Mouse (Mus musculus) bone marrow macrophage, adult 2 months (primary cell): ENCODE measurements around the gene Palm3.

Experiments
- CTCF ChIP-seq: IDR thresholded peaks from 2 replicates; pipeline ENCODE4 v1.5.1; 2012; ENCODE audit warnings: low read depth, mild to moderate bottlenecking, low read length, moderate library complexity
- POLR2A ChIP-seq: IDR thresholded peaks from 2 replicates; pipeline ENCODE4 v1.6.1; 2012; ENCODE audit warnings: mild to moderate bottlenecking, low read depth, low read length, borderline replicate concordance

DNA sequence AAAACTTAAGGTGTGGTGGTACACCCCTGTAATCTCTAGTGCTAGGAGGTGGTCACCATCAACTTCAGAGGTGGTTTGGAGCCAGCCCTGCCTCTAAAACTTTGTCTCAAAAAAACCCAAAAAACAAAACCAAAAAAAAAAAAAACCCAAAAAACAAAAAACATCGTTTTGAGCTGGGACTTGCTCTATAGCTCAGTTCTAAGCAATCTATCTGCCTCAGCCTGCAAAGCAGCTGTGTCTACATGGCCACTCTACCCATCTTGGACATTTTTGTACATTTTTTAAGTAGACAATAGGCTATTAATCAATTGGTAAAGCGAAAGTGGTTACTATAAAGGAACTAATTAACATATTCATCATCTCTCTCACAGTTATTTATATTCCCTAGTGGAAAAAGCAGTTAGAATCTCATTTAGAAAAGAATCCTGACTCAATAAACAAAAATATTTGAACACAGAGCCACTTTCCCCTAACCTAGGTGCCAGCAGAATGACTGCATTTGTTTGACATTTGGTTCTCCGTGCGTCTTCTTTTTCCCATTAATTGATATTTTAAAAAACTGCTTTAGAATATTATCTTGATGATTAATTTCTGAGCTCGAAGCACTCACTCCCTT lies 44.3 kb downstream of the Palm3 start:
- TF ChIP-seq CTCF (no peak), POLR2A (no peak)
